Mouse (Mus musculus): ENCODE results near the gene Pltp. TPM values are rescaled to one million over a fixed set of nuclear protein-coding genes. Genes with fewer than 3 reads are reported as not detected.

The Pltp gene
- polyA plus RNA-seq, 1 experiment from 2014 or later: 33.4 TPM

DNA sequence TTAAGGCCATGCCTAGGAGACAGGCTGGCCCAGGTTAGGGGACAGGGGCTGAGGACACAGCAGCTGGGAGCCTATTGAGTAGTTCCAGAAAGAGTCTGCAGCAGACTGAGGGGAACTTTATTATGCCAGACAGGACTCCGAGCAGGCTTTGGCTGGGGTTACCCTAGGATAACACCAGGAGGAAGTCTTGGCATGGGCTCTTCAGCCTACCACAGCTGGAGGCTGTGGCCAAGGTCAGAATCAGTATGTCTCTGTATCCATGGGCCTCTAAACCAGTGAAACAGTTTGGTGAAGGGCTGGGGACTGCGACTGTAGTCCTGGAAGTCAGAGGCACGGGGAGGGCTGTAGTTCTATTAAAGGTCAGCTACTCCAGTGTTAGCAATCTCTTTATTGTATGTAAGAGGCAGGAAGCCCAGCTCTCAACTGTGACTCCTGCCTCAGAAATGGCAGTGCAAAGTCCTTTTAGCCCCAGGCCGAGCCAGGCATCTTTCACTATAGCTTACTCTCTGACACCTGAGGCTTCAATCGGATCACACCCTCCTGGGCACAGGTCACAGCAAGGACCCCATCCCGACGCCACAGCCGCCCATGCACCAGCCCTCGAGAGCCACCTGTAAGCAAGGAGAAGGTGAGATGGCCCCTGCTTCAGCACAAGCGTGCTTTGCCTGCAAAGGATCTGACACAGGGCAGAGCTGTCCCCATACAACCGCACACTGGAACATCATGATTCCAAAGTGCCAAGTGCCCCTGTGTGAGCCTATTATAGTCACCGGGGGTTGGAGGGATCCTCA lies 64.9 kb downstream of the Pltp start:
- no peak overlapping the region for H3K4me3 ChIP-seq (ENCODE audit: low read depth, low read length)
- H3K36me3 ChIP-seq (replicated peaks; ENCODE audit: insufficient read depth, low read length): peaks cover 59% of the 10 kb centered on the region
- no peak overlapping the region for H3K4me2 ChIP-seq (ENCODE audit: low read depth, low read length)
- 90% methylated on average over 12 of the region's 12 CpGs for WGBS (ENCODE audit: insufficient replicate concordance)
- TF ChIP-seq CTCF (IDR thresholded peaks at IDR 0.05; ENCODE audit: low read depth) (no peak), EP300 (IDR thresholded peaks at IDR 0.05; ENCODE audit: low read depth) (no peak)
- no peaks in the 10 kb centered on the region for H3K9me3 ChIP-seq (ENCODE audit: low read length)
- no peak overlapping the region for H3K9ac ChIP-seq (replicated peaks)
- no peak for ATAC-seq
- no peak overlapping the region for H3K27ac ChIP-seq (ENCODE audit: low read depth)
- no peak for DNase-seq
- no peaks in the 10 kb centered on the region for H3K27me3 ChIP-seq (ENCODE audit: insufficient read depth, low read length)
- peaks cover 13% of the 10 kb centered on the region for H3K4me1 ChIP-seq (ENCODE audit: insufficient read depth)

DNA sequence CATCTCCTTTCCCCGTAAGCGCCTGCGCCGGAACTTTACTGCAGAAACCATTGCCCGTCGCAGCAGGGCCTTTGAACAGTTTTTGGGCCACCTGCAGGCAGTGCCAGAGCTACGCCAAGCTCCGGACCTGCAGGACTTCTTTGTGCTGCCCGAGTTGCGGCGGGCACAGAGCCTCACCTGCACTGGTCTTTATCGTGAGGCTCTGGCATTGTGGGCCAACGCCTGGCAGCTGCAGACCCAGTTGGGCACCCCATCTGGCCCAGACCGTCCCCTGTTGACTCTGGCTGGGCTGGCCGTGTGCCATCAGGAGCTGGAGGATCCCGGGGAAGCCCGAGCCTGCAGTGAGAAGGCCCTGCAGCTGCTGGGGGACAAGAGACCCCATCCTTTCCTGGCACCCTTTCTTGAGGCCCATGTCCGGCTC lies 65.7 kb downstream of the Pltp start:
- Histone ChIP-seq H3K9ac (replicated peaks) (no peak overlapping the region), H3K4me1 (ENCODE audit: insufficient read depth) (peaks cover 17% of the 10 kb centered on the region), H3K9me3 (ENCODE audit: low read length) (no peaks in the 10 kb centered on the region), H3K27me3 (ENCODE audit: insufficient read depth, low read length) (no peaks in the 10 kb centered on the region), H3K36me3 (replicated peaks; ENCODE audit: insufficient read depth, low read length) (peaks cover 54% of the 10 kb centered on the region), H3K4me3 (ENCODE audit: low read depth, low read length) (no peak overlapping the region), H3K27ac (ENCODE audit: low read depth) (no peak overlapping the region), H3K4me2 (ENCODE audit: low read depth, low read length) (no peak overlapping the region)
- whole genome bisulfite sequencing (ENCODE audit: insufficient replicate concordance): 94% methylated on average over 18 of the region's 18 CpGs
- TF ChIP-seq EP300 (IDR thresholded peaks at IDR 0.05; ENCODE audit: low read depth) (no peak), CTCF (IDR thresholded peaks at IDR 0.05; ENCODE audit: low read depth) (no peak)
- DNase-seq (no peak), ATAC-seq (no peak)

DNA sequence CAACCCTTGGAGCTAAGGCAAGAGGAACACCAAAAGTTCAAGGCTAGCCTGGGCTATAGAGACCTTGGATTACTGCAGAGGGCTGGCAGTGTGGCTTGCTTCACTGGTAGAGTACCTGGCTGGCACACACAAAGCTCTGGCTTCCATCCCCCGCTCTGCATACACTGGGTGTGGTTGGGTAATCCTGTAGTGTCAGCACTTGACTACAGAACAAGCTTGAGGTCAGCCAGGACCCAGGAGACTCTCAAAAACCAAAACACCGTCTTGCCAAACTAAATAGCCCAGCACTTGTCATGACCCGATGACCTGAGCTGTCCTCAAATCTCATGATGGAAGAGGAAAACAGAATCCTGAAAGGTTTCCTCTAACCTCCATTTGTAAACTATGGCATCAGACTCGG lies 67.1 kb downstream of the Pltp start:
- no peaks in the 10 kb centered on the region for H3K9me3 ChIP-seq (ENCODE audit: low read length)
- peak; percentile 63 for ATAC-seq
- 63% methylated on average over 4 of the region's 4 CpGs for WGBS (ENCODE audit: insufficient replicate concordance)
- DNase-seq: peak; percentile 63
- TF ChIP-seq EP300 (IDR thresholded peaks at IDR 0.05; ENCODE audit: low read depth): no peak
- TF ChIP-seq CTCF (IDR thresholded peaks at IDR 0.05; ENCODE audit: low read depth): no peak
- H3K27me3 ChIP-seq (ENCODE audit: insufficient read depth, low read length): no peaks in the 10 kb centered on the region
- H3K36me3 ChIP-seq (replicated peaks; ENCODE audit: insufficient read depth, low read length): peaks cover 42% of the 10 kb centered on the region
- H3K27ac ChIP-seq (ENCODE audit: low read depth): peak overlapping the region; percentile 41; the same call in 1 of the 2 replicates
- no peak overlapping the region for H3K9ac ChIP-seq (replicated peaks)
- peaks cover 27% of the 10 kb centered on the region for H3K4me1 ChIP-seq (ENCODE audit: insufficient read depth)
- H3K4me3 ChIP-seq (ENCODE audit: low read depth, low read length): no peak overlapping the region
- no peak overlapping the region for H3K4me2 ChIP-seq (ENCODE audit: low read depth, low read length)

Other genes with a start within 250 kb of the Pltp start
- not detected in 2 replicates for gene Wfdc6b, start 244.2 kb downstream of the Pltp start, polyA plus RNA-seq (2015; fragmentation: Nextera tagmentation; extraction: Ambion mirVana)
- not detected in 2 replicates for gene Wfdc8, start 244.1 kb downstream of the Pltp start, polyA plus RNA-seq (2015; fragmentation: Nextera tagmentation; extraction: Ambion mirVana)
- not detected in 2 replicates for gene Wfdc16, start 218.9 kb downstream of the Pltp start, polyA plus RNA-seq (2015; fragmentation: Nextera tagmentation; extraction: Ambion mirVana)
- not detected in 2 replicates for gene Wfdc10, start 201.7 kb downstream of the Pltp start, polyA plus RNA-seq (2015; fragmentation: Nextera tagmentation; extraction: Ambion mirVana)
- not detected in 2 replicates for gene Wfdc9, start 201.1 kb downstream of the Pltp start, polyA plus RNA-seq (2015; fragmentation: Nextera tagmentation; extraction: Ambion mirVana)
- not detected in 2 replicates for gene Wfdc11, start 183.6 kb downstream of the Pltp start, polyA plus RNA-seq (2015; fragmentation: Nextera tagmentation; extraction: Ambion mirVana)
- gene Wfdc13, start 172.6 kb downstream of the Pltp start, polyA plus RNA-seq (2015; fragmentation: Nextera tagmentation; extraction: Ambion mirVana): not detected in 2 replicates
- not detected in 2 replicates for gene Spint4, start 159.2 kb downstream of the Pltp start, polyA plus RNA-seq (2015; fragmentation: Nextera tagmentation; extraction: Ambion mirVana)
- not detected in 2 replicates for gene Spint5, start 142.4 kb downstream of the Pltp start, polyA plus RNA-seq (2015; fragmentation: Nextera tagmentation; extraction: Ambion mirVana)
- gene Wfdc3, start 111.8 kb downstream of the Pltp start, polyA plus RNA-seq (2015; fragmentation: Nextera tagmentation; extraction: Ambion mirVana): 2.0 and 2.5 TPM in 2 replicates
- 33.7 and 34.2 TPM in 2 replicates for gene Dnttip1, start 111.7 kb downstream of the Pltp start, polyA plus RNA-seq (2015; fragmentation: Nextera tagmentation; extraction: Ambion mirVana)
- 243 and 277 TPM in 2 replicates for gene Ube2c, start 87.8 kb downstream of the Pltp start, polyA plus RNA-seq (2015; fragmentation: Nextera tagmentation; extraction: Ambion mirVana)
- 6.5 and 127 TPM in 2 replicates for gene Tnnc2, start 77.7 kb downstream of the Pltp start, polyA plus RNA-seq (2015; fragmentation: Nextera tagmentation; extraction: Ambion mirVana)
- 6.1 and 7.4 TPM in 2 replicates for gene Snx21, start 71.9 kb downstream of the Pltp start, polyA plus RNA-seq (2015; fragmentation: Nextera tagmentation; extraction: Ambion mirVana)
- 23.1 and 25.0 TPM in 2 replicates for gene Acot8, start 52.8 kb downstream of the Pltp start, polyA plus RNA-seq (2015; fragmentation: Nextera tagmentation; extraction: Ambion mirVana)
- 2.0 and 2.2 TPM in 2 replicates for gene Zswim3, start 52.6 kb downstream of the Pltp start, polyA plus RNA-seq (2015; fragmentation: Nextera tagmentation; extraction: Ambion mirVana)
- 3.1 TPM in 2 replicates for gene Zswim1, start 35.0 kb downstream of the Pltp start, polyA plus RNA-seq (2015; fragmentation: Nextera tagmentation; extraction: Ambion mirVana)
- gene Spata25, start 29.2 kb downstream of the Pltp start, polyA plus RNA-seq (2015; fragmentation: Nextera tagmentation; extraction: Ambion mirVana): not detected in 2 replicates
- gene Ctsa, start 24.8 kb downstream of the Pltp start, polyA plus RNA-seq (2015; fragmentation: Nextera tagmentation; extraction: Ambion mirVana): 101 and 109 TPM in 2 replicates
- 2.5 and 3.1 TPM in 2 replicates for gene Neurl2, start 24.3 kb downstream of the Pltp start, polyA plus RNA-seq (2015; fragmentation: Nextera tagmentation; extraction: Ambion mirVana)
- 38.4 and 38.6 TPM in 2 replicates for gene Pcif1, start 21.6 kb upstream of the Pltp start, polyA plus RNA-seq (2015; fragmentation: Nextera tagmentation; extraction: Ambion mirVana)
- 2.1 and 2.5 TPM in 2 replicates for gene Zfp335, start 54.0 kb upstream of the Pltp start, polyA plus RNA-seq (2015; fragmentation: Nextera tagmentation; extraction: Ambion mirVana)
- gene Mmp9, start 83.1 kb upstream of the Pltp start, polyA plus RNA-seq (2015; fragmentation: Nextera tagmentation; extraction: Ambion mirVana): 15.8 and 17.2 TPM in 2 replicates
- gene Slc12a5, start 103.1 kb upstream of the Pltp start, polyA plus RNA-seq (2015; fragmentation: Nextera tagmentation; extraction: Ambion mirVana): 0.39 and 0.60 TPM in 2 replicates
- 7.5 and 8.1 TPM in 2 replicates for gene Ncoa5, start 177.2 kb upstream of the Pltp start, polyA plus RNA-seq (2015; fragmentation: Nextera tagmentation; extraction: Ambion mirVana)
- gene Cd40, start 197.9 kb upstream of the Pltp start, polyA plus RNA-seq (2015; fragmentation: Nextera tagmentation; extraction: Ambion mirVana): 3.6 and 4.5 TPM in 2 replicates
- gene 1700025C18Rik, start 233.0 kb upstream of the Pltp start, polyA plus RNA-seq (2015; fragmentation: Nextera tagmentation; extraction: Ambion mirVana): not detected in 2 replicates